Mouse (Mus musculus) MEL (cell line): Measurements from ENCODE around the gene Snta1. TPM values are rescaled to one million over a fixed set of nuclear protein-coding genes. Genes with fewer than 3 reads are reported as not detected.

Source experiments
- DNase-seq: peaks from one replicate; pipeline ENCODE4 v3.0.0; 2011; ENCODE audit warnings: low read depth, low spot score
- H3K27ac ChIP-seq: 2 replicates; pipeline ENCODE4 v1.5.1; 2012; ENCODE audit warnings: low read depth, mild to moderate bottlenecking, control low read depth, low read length, moderate library complexity; ENCODE audit not compliant: control insufficient read depth
- H3K27me3 ChIP-seq, 2 experiments: fragments of 150-350 bp in 1 of 2; sonication (generic) in 1 of 2; 2 replicates each; pipeline ENCODE4 v1.6.1; 2012; ENCODE audit warnings: low read length in 2 of 2, mild to moderate bottlenecking in 2 of 2, improper control_type of control experiment in 1 of 2, moderate library complexity in 1 of 2; ENCODE audit not compliant: insufficient read depth in 2 of 2, control insufficient read depth in 1 of 2
- H3K36me3 ChIP-seq, 2 experiments: 2 replicates each; pipeline ENCODE4 v1.6.1; 2012 to 2014; ENCODE audit warnings: low read length in 2 of 2, improper control_type of control experiment in 1 of 2, inconsistent platforms in 1 of 2, mild to moderate bottlenecking in 1 of 2; ENCODE audit not compliant: insufficient read depth in 2 of 2, control insufficient read depth in 1 of 2
- H3K4me1 ChIP-seq, 2 experiments: fragments of 150-350 bp in 1 of 2; sonication (generic) in 1 of 2; 2 replicates each; pipeline ENCODE4 v1.6.1; 2012; ENCODE audit warnings: low read length in 2 of 2, improper control_type of control experiment in 1 of 2, mild to moderate bottlenecking in 1 of 2; ENCODE audit not compliant: insufficient read depth in 2 of 2, control insufficient read depth in 1 of 2
- H3K4me3 ChIP-seq, 2 experiments: fragments of 150-350 bp in 1 of 2; sonication (generic) in 1 of 2; 2 replicates each; pipeline ENCODE4 v1.5.1; 2012; ENCODE audit warnings: low read depth in 2 of 2, low read length in 2 of 2, mild to moderate bottlenecking in 2 of 2, moderate library complexity in 2 of 2, control low read depth in 1 of 2, improper control_type of control experiment in 1 of 2; ENCODE audit not compliant: control insufficient read depth in 1 of 2, insufficient read depth in 1 of 2
- H3K79me2 ChIP-seq: 2 replicates; pipeline ENCODE4 v1.6.1; 2012; ENCODE audit warnings: mild to moderate bottlenecking, low read length, moderate library complexity; ENCODE audit not compliant: control insufficient read depth, poor library complexity, insufficient read depth
- H3K9ac ChIP-seq: 2 replicates; pipeline ENCODE4 v1.6.1; 2012; ENCODE audit warnings: low read depth, mild to moderate bottlenecking, control low read depth, low read length, moderate library complexity; ENCODE audit not compliant: control insufficient read depth, poor library complexity, severe bottlenecking
- H3K9me3 ChIP-seq: fragments of 150-350 bp; sonication (generic); replicated peaks from 2 replicates; pipeline ENCODE4 v1.6.1; 2012; ENCODE audit warnings: mild to moderate bottlenecking, low read length, improper control_type of control experiment, moderate library complexity; ENCODE audit not compliant: insufficient read depth
- CHD1 ChIP-seq: IDR thresholded peaks from 2 replicates; pipeline ENCODE4 v1.6.1; 2012; ENCODE audit warnings: low read depth, mild to moderate bottlenecking, inconsistent platforms, low read length, improper control_type of control experiment
- CTCF ChIP-seq, 3 experiments: IDR thresholded peaks in 2 of 3; conservative IDR thresholded peaks in 1 of 3; 2 replicates each; pipeline ENCODE4 v1.5.1; 2011 to 2012; ENCODE audit warnings: low read length in 3 of 3, low read depth in 2 of 3, mild to moderate bottlenecking in 2 of 3, improper control_type of control experiment in 1 of 3, inconsistent platforms in 1 of 3, mixed read lengths in 1 of 3, moderate library complexity in 1 of 3; ENCODE audit not compliant: control insufficient read depth in 1 of 3, insufficient read depth in 1 of 3, poor library complexity in 1 of 3, severe bottlenecking in 1 of 3
- ELF1 ChIP-seq: IDR thresholded peaks from 2 replicates; pipeline ENCODE4 v1.6.1; 2014; ENCODE audit warnings: low read depth, mild to moderate bottlenecking, inconsistent platforms, low read length, improper control_type of control experiment, moderate library complexity
- EP300 ChIP-seq, 2 experiments: IDR thresholded peaks; 2 replicates each; pipeline ENCODE4 v1.6.1; 2011; ENCODE audit warnings: improper control_type of control experiment in 2 of 2, low read length in 2 of 2, low read depth in 1 of 2, mild to moderate bottlenecking in 1 of 2
- ETS1 ChIP-seq: IDR thresholded peaks from 2 replicates; pipeline ENCODE4 v1.6.1; 2012; ENCODE audit warnings: low read depth, mild to moderate bottlenecking, inconsistent platforms, low read length, improper control_type of control experiment, moderate library complexity
- JUND ChIP-seq: IDR thresholded peaks from 2 replicates; pipeline ENCODE4 v1.6.1; 2011; ENCODE audit warnings: low read depth, mild to moderate bottlenecking, improper control_type of control experiment, low read length
- KAT2A ChIP-seq: conservative IDR thresholded peaks from 2 replicates; pipeline ENCODE4 v1.6.1; 2012; ENCODE audit warnings: low read depth, low read length, improper control_type of control experiment, inconsistent platforms
- MAFK ChIP-seq: IDR thresholded peaks from 2 replicates; pipeline ENCODE4 v1.6.1; 2011; ENCODE audit warnings: low read depth, mild to moderate bottlenecking, low read length, improper control_type of control experiment, borderline replicate concordance
- MAX ChIP-seq: IDR thresholded peaks from 2 replicates; pipeline ENCODE4 v1.6.1; 2011; ENCODE audit warnings: low read length, improper control_type of control experiment
- MAZ ChIP-seq: IDR thresholded peaks from 2 replicates; pipeline ENCODE4 v1.6.1; 2012; ENCODE audit warnings: low read depth, mild to moderate bottlenecking, inconsistent platforms, low read length, improper control_type of control experiment
- MYC ChIP-seq: IDR thresholded peaks from 2 replicates; pipeline ENCODE4 v1.6.1; 2011; ENCODE audit warnings: low read depth, mild to moderate bottlenecking, low read length, improper control_type of control experiment, moderate library complexity
- NELFE ChIP-seq: IDR thresholded peaks from 2 replicates; pipeline ENCODE4 v1.6.1; 2011; ENCODE audit warnings: low read depth, low read length, improper control_type of control experiment
- POLR2A ChIP-seq, 2 experiments: IDR thresholded peaks; 2 replicates each; pipeline ENCODE4 v1.6.1; 2011 to 2012; ENCODE audit warnings: low read length in 2 of 2, mild to moderate bottlenecking in 2 of 2, control low read depth in 1 of 2, improper control_type of control experiment in 1 of 2, low read depth in 1 of 2, moderate library complexity in 1 of 2; ENCODE audit not compliant: control insufficient read depth in 1 of 2, insufficient read depth in 1 of 2, poor library complexity in 1 of 2
- POLR2AphosphoS2 ChIP-seq: IDR thresholded peaks from 2 replicates; pipeline ENCODE4 v1.6.1; 2011; ENCODE audit warnings: low read length, improper control_type of control experiment
- POLR2AphosphoS5 ChIP-seq: IDR thresholded peaks from 2 replicates; pipeline ENCODE4 v1.6.1; 2012; ENCODE audit warnings: low read depth, borderline replicate concordance, mild to moderate bottlenecking, inconsistent platforms, low read length, moderate library complexity, mixed read lengths
- RCOR1 ChIP-seq: IDR thresholded peaks from 2 replicates; pipeline ENCODE4 v1.6.1; 2012; ENCODE audit warnings: low read depth, mild to moderate bottlenecking, inconsistent platforms, low read length, improper control_type of control experiment
- TCF12 ChIP-seq: IDR thresholded peaks from 2 replicates; pipeline ENCODE4 v1.6.1; 2014; ENCODE audit warnings: low read depth, mild to moderate bottlenecking, inconsistent platforms, low read length, improper control_type of control experiment, moderate library complexity
- UBTF ChIP-seq: IDR thresholded peaks from 2 replicates; pipeline ENCODE4 v1.6.1; 2012; ENCODE audit warnings: low read depth, mild to moderate bottlenecking, inconsistent platforms, low read length, improper control_type of control experiment, moderate library complexity, borderline replicate concordance; ENCODE audit not compliant: insufficient read depth
- USF2 ChIP-seq, 2 experiments: IDR thresholded peaks; 2 replicates each; pipeline ENCODE4 v1.6.1; 2011 to 2012; ENCODE audit warnings: improper control_type of control experiment in 2 of 2, low read length in 2 of 2, borderline replicate concordance in 1 of 2, inconsistent platforms in 1 of 2, low read depth in 1 of 2, mild to moderate bottlenecking in 1 of 2; ENCODE audit not compliant: insufficient read depth in 1 of 2
- ZC3H11A ChIP-seq: IDR thresholded peaks from 2 replicates; pipeline ENCODE4 v1.6.1; 2012; ENCODE audit warnings: low read depth, mild to moderate bottlenecking, inconsistent platforms, low read length, improper control_type of control experiment
- ZMIZ1 ChIP-seq: IDR thresholded peaks from 2 replicates; pipeline ENCODE4 v1.6.1; 2012; ENCODE audit warnings: low read depth, mild to moderate bottlenecking, inconsistent platforms, low read length, improper control_type of control experiment, moderate library complexity
- polyA plus RNA-seq, 2 experiments: library from polyadenylated mRNA; stranded (reverse) in 1 of 2; unstranded in 1 of 2; fragments of >175 nt in 1 of 2; fragments of >200 nt in 1 of 2; gene quantifications; 2 replicates each; pipeline versions ENCODE4 v1.2.1 to v1.2.4; 2012; ENCODE audit warnings: low replicate concordance in 2 of 2, low read depth in 1 of 2; ENCODE audit not compliant: insufficient read length in 2 of 2, insufficient read depth in 1 of 2, missing spikeins in 1 of 2
- total RNA-seq: library from RNA; depleted of rRNA; stranded (reverse); fragments of 300-350 nt; gene quantifications from 2 replicates; pipeline ENCODE4 v1.2.3, GENCODE M21; 2012

Snta1 gene
- total and polyA plus RNA-seq, 3 experiments = 2.7 to 6.7 TPM; not detected in 1

DNA sequence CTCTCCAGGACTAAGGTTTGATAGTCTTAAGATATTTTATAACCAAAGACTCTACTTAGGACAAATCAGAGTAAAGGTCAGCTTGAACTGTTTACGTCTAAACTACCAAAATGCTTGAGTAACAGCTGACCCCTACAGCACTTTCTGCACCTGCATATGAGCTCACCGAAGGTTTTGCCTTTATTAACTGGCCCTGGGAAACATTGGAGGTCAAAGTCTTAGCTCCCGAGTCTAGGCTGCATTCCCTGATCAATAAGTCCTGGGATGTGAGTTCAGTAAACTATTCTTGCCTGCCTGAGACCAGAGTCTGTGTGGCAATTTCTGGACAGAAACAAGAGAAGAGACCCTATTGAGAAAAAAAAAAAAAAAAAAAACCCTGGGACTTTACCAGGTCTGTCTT, 59.7 kb downstream of the Snta1 start:
- no peak overlapping the region for H3K4me3 ChIP-seq
- no peaks in the 10 kb centered on the region for H3K9me3 ChIP-seq
- no peak for DNase-seq
- no peaks in the 10 kb centered on the region for H3K27me3 ChIP-seq
- no peak overlapping the region for H3K27ac ChIP-seq
- no peaks in the 10 kb centered on the region for H3K79me2 ChIP-seq
- H3K4me1 ChIP-seq = no peaks in the 10 kb centered on the region
- no peak overlapping the region for H3K9ac ChIP-seq
- TF ChIP-seq MAX (no peak), MAFK (no peak), CTCF (IDR thresholded peaks at IDR 0.05 in 2 of 3, conservative IDR thresholded peaks at IDR 0.05 in 1 of 3; ENCODE audit: control insufficient read depth in 1 of 3, insufficient read depth in 1 of 3, low read depth in 2 of 3, low read length in 3 of 3, poor library complexity in 1 of 3, severe bottlenecking in 1 of 3) (no peak), EP300 (IDR thresholded peaks at IDR 0.05; ENCODE audit: low read depth in 1 of 2, low read length in 2 of 2) (no peak), UBTF (no peak), POLR2A (IDR thresholded peaks at IDR 0.05; ENCODE audit: control insufficient read depth in 1 of 2, insufficient read depth in 1 of 2, low read depth in 1 of 2, low read length in 2 of 2, poor library complexity in 1 of 2) (no peak), MYC (no peak), USF2 (IDR thresholded peaks at IDR 0.05; ENCODE audit: borderline replicate concordance in 1 of 2, insufficient read depth in 1 of 2, low read depth in 1 of 2, low read length in 2 of 2) (no peak), ZC3H11A (no peak), JUND (no peak), RCOR1 (no peak), POLR2AphosphoS5 (no peak), ETS1 (no peak), NELFE (no peak), KAT2A (no peak), CHD1 (no peak), MAZ (no peak), ELF1 (no peak)
- peaks cover 0 to 2% of the 10 kb centered on the region in 2 experiments; a peak in 2 of 4 replicates for H3K36me3 ChIP-seq

DNA sequence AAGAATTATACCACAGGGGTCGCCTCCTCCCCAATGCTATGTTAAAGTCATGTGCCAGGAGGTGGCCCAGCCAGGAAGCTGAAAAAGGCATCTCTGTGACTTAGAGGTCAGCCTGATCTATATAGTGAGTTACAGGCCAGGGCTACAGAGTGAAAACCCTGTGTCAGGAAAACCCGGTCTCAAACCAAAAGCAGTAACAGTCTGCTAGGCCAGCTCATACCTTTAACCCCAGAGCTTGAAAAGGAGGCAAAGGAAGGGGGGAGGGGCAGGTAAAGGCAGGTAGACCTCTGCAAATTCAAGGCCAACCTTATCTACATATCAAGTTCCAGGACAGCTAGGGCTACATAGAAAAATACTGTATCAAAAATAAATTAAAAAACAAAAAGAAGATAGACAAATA, 68.5 kb downstream of the Snta1 start:
- Histone ChIP-seq H3K79me2 (no peaks in the 10 kb centered on the region), H3K27me3 (no peaks in the 10 kb centered on the region), H3K4me3 (no peak overlapping the region), H3K9ac (no peak overlapping the region), H3K27ac (no peak overlapping the region)
- no peak for DNase-seq
- no peak for TF ChIP-seq TCF12
- TF ChIP-seq UBTF = no peak
- TF ChIP-seq POLR2AphosphoS5 = no peak
- no peak for TF ChIP-seq POLR2AphosphoS2
- no peak for TF ChIP-seq ZMIZ1
- TF ChIP-seq MAFK = no peak
- TF ChIP-seq, all 39 proteins: peak for 0
- Histone ChIP-seq H3K36me3 (peaks cover 0 to 3% of the 10 kb centered on the region in 2 experiments; a peak in 2 of 4 replicates), H3K4me1 (no peaks in the 10 kb centered on the region), H3K9me3 (no peaks in the 10 kb centered on the region)
